Mouse (Mus musculus): ENCODE measurements around the gene Vamp5.

- TF ChIP-seq CTCF (IDR thresholded peaks at IDR 0.05) (peak; percentile 66), POLR2A (IDR thresholded peaks at IDR 0.05; ENCODE audit: insufficient read depth, low read depth, low read length) (no peak), EP300 (IDR thresholded peaks at IDR 0.05; ENCODE audit: insufficient read depth, low read depth, low read length) (no peak)
Measured at GRCm38 (mm10) chr6:72364009-72364408, 16.3 kb downstream of the Vamp5 start.

Measured in heart, adult 2 months (tissue).